ENCODE assay signal across 34 mouse cellular contexts in genomic region chr16:22839146-22839857, GRCm38 (mm10). TPM values are rescaled to one million over a fixed set of nuclear protein-coding genes. Genes with fewer than 3 reads are reported as not detected.
DNase-seq lines count a peak whose midpoint lies in the region; ATAC-seq and TF ChIP-seq lines count a peak whose summit lies in the region.
"Had no signal": no experiment of that assay in that cellular context is flagged by ENCODE, and none has a peak within 500 bp of the region (broad histone marks: within the 10 kb centered on the region; RNA-seq: fewer than 3 reads in every experiment).

No protein-coding gene starts in this region.

- H3K9me3 ChIP-seq in heart, postnatal 0 days (replicated peaks; ENCODE audit: control insufficient read depth, low read length), result no peaks in the 10 kb centered on the region
- no peaks in the 10 kb centered on the region for H3K9me3 ChIP-seq in CH12.LX (replicated peaks; ENCODE audit: low read length)
- H3K9me3 ChIP-seq: embryonic facial prominence, embryonic 15.5 days; forebrain, embryonic 10.5 days; G1E; hindbrain, embryonic 12.5 days; kidney, embryonic 15.5 days; limb, embryonic 15.5 days; neural tube, embryonic 12.5 days had no signal

- in situ Hi-C loops in CH12.LX (cut with MboI; ENCODE audit: low pct_ligation_motif_present, low pct_unique_long_range_greater_than_20kb, low sequenced_read_pairs), result no loop called here

- no peak overlapping the region for H3K9ac ChIP-seq in heart, postnatal 0 days (replicated peaks; ENCODE audit: low read depth, low read length)
- no peak overlapping the region for H3K9ac ChIP-seq in CH12.LX (ENCODE audit: insufficient read depth, low read depth)
- H3K9ac ChIP-seq: embryonic facial prominence, embryonic 15.5 days; hindbrain, embryonic 12.5 days; kidney, embryonic 15.5 days; limb, embryonic 15.5 days; liver, embryonic 14.5 days; lung, embryonic 14.5 days; neural tube, embryonic 12.5 days had no signal

- intact Hi-C loops in heart, postnatal 36 days (cut with DNase I), result no loop called here

- H3K4me3 ChIP-seq in heart, postnatal 0 days (ENCODE audit: low read depth, low read length), result no peak overlapping the region
- no peak overlapping the region for H3K4me3 ChIP-seq in CH12.LX (replicated peaks in 1 of 3; ENCODE audit: low read depth in 2 of 3, low read length in 2 of 3, poor library complexity in 1 of 3)
- H3K4me3 ChIP-seq in olfactory bulb, adult 2 months (ENCODE audit: insufficient read depth, low read depth, low read length), result no peak overlapping the region
- H3K4me3 ChIP-seq: embryonic facial prominence, embryonic 15.5 days; forebrain, embryonic 10.5 days; hindbrain, embryonic 12.5 days; kidney, embryonic 15.5 days; limb, embryonic 15.5 days; neural tube, embryonic 12.5 days had no signal

- WGBS in heart, postnatal 0 days, result 45% methylated on average over 3 of the region's 3 CpGs
- 39% methylated on average over 3 of the region's 3 CpGs for WGBS in olfactory bulb, adult 2 months

- H3K27ac ChIP-seq in heart, postnatal 0 days (ENCODE audit: low read depth), result peak overlapping the region; percentile 76
- H3K27ac ChIP-seq in CH12.LX (ENCODE audit: insufficient read depth, low read depth), result no peak overlapping the region
- peak overlapping the region; percentile 82 for H3K27ac ChIP-seq in olfactory bulb, adult 2 months (ENCODE audit: insufficient read depth, low read depth, low read length)
- H3K27ac ChIP-seq: embryonic facial prominence, embryonic 15.5 days; forebrain, embryonic 10.5 days; hindbrain, embryonic 12.5 days; kidney, embryonic 15.5 days; limb, embryonic 15.5 days; liver, embryonic 14.5 days; neural tube, embryonic 12.5 days had no signal

- TF ChIP-seq POLR2A in CH12.LX (IDR thresholded peaks at IDR 0.05; ENCODE audit: low read depth, low read length), result no peak
- TF ChIP-seq POLR2A in olfactory bulb, adult 2 months (IDR thresholded peaks at IDR 0.05; ENCODE audit: insufficient read depth, low read depth, low read length), result no peak

- ATAC-seq in heart, postnatal 0 days (ENCODE audit: insufficient read depth, low read depth), result peak; percentile 59
- ATAC-seq: forebrain, embryonic 16.5 days had no signal

- dilution Hi-C loops in CH12.LX (cut with MboI; ENCODE audit: extremely low pct_ligation_motif_present, extremely low pct_unique_long_range_greater_than_20kb, low sequenced_read_pairs), result no loop called here

- H3K4me1 ChIP-seq in heart, postnatal 0 days (ENCODE audit: control insufficient read depth, insufficient read depth), result peaks cover 24% of the 10 kb centered on the region
- H3K4me1 ChIP-seq in CH12.LX (ENCODE audit: control insufficient read depth in 1 of 2, insufficient read depth in 2 of 2), result no peaks in the 10 kb centered on the region
- H3K4me1 ChIP-seq in olfactory bulb, adult 2 months (ENCODE audit: control insufficient read depth, insufficient read depth, low read length), result peaks cover 8% of the 10 kb centered on the region
- H3K4me1 ChIP-seq: hindbrain, embryonic 12.5 days; neural tube, embryonic 12.5 days had no signal

- H3K36me3 ChIP-seq in heart, postnatal 0 days (replicated peaks; ENCODE audit: control insufficient read depth, insufficient read depth, low read length), result peaks cover 16% of the 10 kb centered on the region; the same call in 1 of the 2 replicates
- peaks cover 41 to 81% of the 10 kb centered on the region in 2 experiments for H3K36me3 ChIP-seq in CH12.LX (replicated peaks in 1 of 2; ENCODE audit: control insufficient read depth in 1 of 2, insufficient read depth in 1 of 2, low read length in 1 of 2)

- TF ChIP-seq EP300 in heart, postnatal 0 days (IDR thresholded peaks at IDR 0.05; ENCODE audit: low read depth), result no peak
- no peak for TF ChIP-seq EP300 in CH12.LX (IDR thresholded peaks at IDR 0.05; ENCODE audit: low read length)

- TF ChIP-seq CTCF in heart, postnatal 0 days (IDR thresholded peaks at IDR 0.05; ENCODE audit: low read depth), result no peak
- TF ChIP-seq CTCF in CH12.LX (conservative IDR thresholded peaks at IDR 0.05 in 1 of 2, IDR thresholded peaks at IDR 0.05 in 1 of 2; ENCODE audit: low read depth in 2 of 2, low read length in 2 of 2), result no peak
- no peak for TF ChIP-seq CTCF in olfactory bulb, adult 2 months (IDR thresholded peaks at IDR 0.05; ENCODE audit: insufficient read depth, low read depth, low read length)

- H3K79me2 ChIP-seq in CH12.LX (replicated peaks; ENCODE audit: control insufficient read depth, extremely low read depth, insufficient read depth, poor library complexity, severe bottlenecking), result no peaks in the 10 kb centered on the region

- no peak overlapping the region for H3K4me2 ChIP-seq in heart, postnatal 0 days (ENCODE audit: low read depth, low read length)
- no peak overlapping the region for H3K4me2 ChIP-seq in CH12.LX (ENCODE audit: insufficient read depth, low read depth, poor library complexity, severe bottlenecking)
- H3K4me2 ChIP-seq: embryonic facial prominence, embryonic 15.5 days; heart, embryonic 11.5 days; hindbrain, embryonic 12.5 days; kidney, embryonic 15.5 days; limb, embryonic 15.5 days; lung, embryonic 14.5 days; neural tube, embryonic 12.5 days had no signal

- no peaks in the 10 kb centered on the region for H3K27me3 ChIP-seq in heart, postnatal 0 days (ENCODE audit: control insufficient read depth, insufficient read depth, low read length)
- no peaks in the 10 kb centered on the region for H3K27me3 ChIP-seq in CH12.LX (replicated peaks)
- H3K27me3 ChIP-seq: embryonic facial prominence, embryonic 15.5 days; hindbrain, embryonic 12.5 days; kidney, embryonic 15.5 days; limb, embryonic 15.5 days; neural tube, embryonic 12.5 days had no signal

- no peak for TF ChIP-seq RAD21 in CH12.LX (IDR thresholded peaks at IDR 0.05; ENCODE audit: low read depth, low read length)

- DNase-seq in heart, postnatal 0 days (ENCODE audit: low spot score), result peak; percentile 36
- no peak for DNase-seq in heart, postnatal 36 days
- peak; percentile 19 for DNase-seq in CH12.LX (ENCODE audit: extremely low read depth)
- peak; percentile 12 for DNase-seq in brain, adult 2 months (ENCODE audit: low read depth, low spot score)
- no peak for DNase-seq in gastrocnemius, postnatal 10 days
- DNase-seq in frontal cortex, postnatal 14 days (ENCODE audit: low spot score in 2 of 2), result no peak
- DNase-seq: adrenal gland, postnatal 14 days; cerebellum, adult 11-12 months; cerebellum, postnatal 25 days; kidney, adult 11 months; layer of hippocampus, adult 9-11 months; left cerebral cortex, postnatal 4 days; lung, embryonic 14.5 days; midbrain, embryonic 14.5 days; retina, postnatal 1 day; right cerebral cortex, postnatal 25 days; spleen, adult 18-20 months had no signal

TF ChIP-seq in CH12.LX, 34 proteins besides CTCF, POLR2A, EP300 and RAD21 (continues in another document):
- TF ChIP-seq RCOR1 (conservative IDR thresholded peaks at IDR 0.05; ENCODE audit: low read depth, low read length) (no peak), USF2 (conservative IDR thresholded peaks at IDR 0.05; ENCODE audit: low read depth, low read length) (no peak), ZC3H11A (IDR thresholded peaks at IDR 0.05; ENCODE audit: low read depth, low read length) (no peak), NRF1 (IDR thresholded peaks at IDR 0.05; ENCODE audit: low read depth, low read length) (no peak), BHLHE40 (IDR thresholded peaks at IDR 0.05; ENCODE audit: low read depth, low read length) (no peak), HCFC1 (IDR thresholded peaks at IDR 0.05; ENCODE audit: low read depth, low read length) (no peak), UBTF (IDR thresholded peaks at IDR 0.05; ENCODE audit: low read depth, low read length) (no peak), SMC3 (IDR thresholded peaks at IDR 0.05; ENCODE audit: low read depth, low read length) (no peak)

RNA-seq across cellular contexts. Expression of gene Tbccd1, which starts 18.2 kb away (rescaled TPM):
- 13.4 and 15.3 TPM in 2 replicates for total RNA-seq in heart, postnatal 0 days (2014; rRNA removed; ENCODE audit: low replicate concordance)
- 13.6 and 14.1 TPM in 2 replicates for polyA plus RNA-seq in heart, postnatal 0 days (2015; fragmentation: Nextera tagmentation; extraction: Ambion mirVana)
- total RNA-seq in heart, postnatal 36 days (2021), result 10 to 100 TPM; 10.9 to 11.2 TPM
- total RNA-seq in CH12.LX (2012; rRNA removed), result 15.1 and 20.4 TPM in 2 replicates
- 19.4 and 19.9 TPM in 2 replicates for total RNA-seq in CH12.LX (2014; rRNA removed)
- 16.6 and 18.6 TPM in 2 replicates for polyA plus RNA-seq in CH12.LX (2012; ENCODE audit: insufficient read length, low read depth)
- polyA plus RNA-seq in olfactory bulb, adult 2 months (2012; ENCODE audit: insufficient read depth, insufficient read length, low replicate concordance, missing spikeins), result not detected in 2 replicates
- total RNA-seq in gastrocnemius, postnatal 10 days (2021), result 1 to 10 TPM; 8.5 to 8.6 TPM

RNA-seq across cellular contexts. Expression of gene Dnajb11, which starts 18.3 kb away (rescaled TPM):
- total RNA-seq in heart, postnatal 0 days (2014; rRNA removed; ENCODE audit: low replicate concordance), result 27.7 and 43.8 TPM in 2 replicates
- 56.2 and 59.2 TPM in 2 replicates for polyA plus RNA-seq in heart, postnatal 0 days (2015; fragmentation: Nextera tagmentation; extraction: Ambion mirVana)
- 10 to 100 TPM; 54.0 to 62.9 TPM for total RNA-seq in heart, postnatal 36 days (2021)
- 122 and 209 TPM in 2 replicates for total RNA-seq in CH12.LX (2012; rRNA removed)
- 129 and 149 TPM in 2 replicates for total RNA-seq in CH12.LX (2014; rRNA removed)
- 206 and 241 TPM in 2 replicates for polyA plus RNA-seq in CH12.LX (2012; ENCODE audit: insufficient read length, low read depth)
- not detected in 2 replicates for polyA plus RNA-seq in olfactory bulb, adult 2 months (2012; ENCODE audit: insufficient read depth, insufficient read length, low replicate concordance, missing spikeins)
- total RNA-seq in gastrocnemius, postnatal 10 days (2021), result 10 to 100 TPM; 39.5 to 43.3 TPM

RNA-seq across cellular contexts. Expression of gene Crygs, which starts 27.9 kb away (rescaled TPM):
- total RNA-seq in heart, postnatal 0 days (2014; rRNA removed; ENCODE audit: low replicate concordance), result not detected in 2 replicates
- not detected in 2 replicates for polyA plus RNA-seq in heart, postnatal 0 days (2015; fragmentation: Nextera tagmentation; extraction: Ambion mirVana)
- not detected for total RNA-seq in heart, postnatal 36 days (2021)
- total RNA-seq in CH12.LX (2012; rRNA removed) (not detected in 2 replicates), CH12.LX (2014; rRNA removed) (not detected in 2 replicates)
- polyA plus RNA-seq in CH12.LX (2012; ENCODE audit: insufficient read length, low read depth), result not detected in 2 replicates
- not detected in 2 replicates for polyA plus RNA-seq in olfactory bulb, adult 2 months (2012; ENCODE audit: insufficient read depth, insufficient read length, low replicate concordance, missing spikeins)
- total RNA-seq in gastrocnemius, postnatal 10 days (2021), result not detected
- total RNA-seq: adrenal gland, postnatal 14 days; left cerebral cortex, adult 18-20 months; left cerebral cortex, postnatal 4 days; megakaryocyte-erythroid progenitor cell, adult 5-6 weeks had no signal
- polyA plus RNA-seq: forebrain, embryonic 10.5 days; forebrain, embryonic 16.5 days; G1E; gonadal fat pad, adult 2 months; hindbrain, embryonic 12.5 days; large intestine, adult 2 months; limb, embryonic 15.5 days; liver, embryonic 14.5 days; lung, embryonic 14.5 days; neural tube, embryonic 12.5 days; urinary bladder, adult 2 months had no signal

RNA-seq across cellular contexts. Expression of gene Ahsg, which starts 51.8 kb away (rescaled TPM):
- 43.4 and 62.1 TPM in 2 replicates for total RNA-seq in heart, postnatal 0 days (2014; rRNA removed; ENCODE audit: low replicate concordance)
- polyA plus RNA-seq in heart, postnatal 0 days (2015; fragmentation: Nextera tagmentation; extraction: Ambion mirVana), result 11.1 and 13.0 TPM in 2 replicates
- total RNA-seq in heart, postnatal 36 days (2021), result 10 to 100 TPM in 1 of 2 experiments, 1 to 10 TPM in 1; 9.1 to 10.1 TPM
- total RNA-seq in CH12.LX (2012; rRNA removed) (not detected in 2 replicates), CH12.LX (2014; rRNA removed) (not detected in 2 replicates)
- polyA plus RNA-seq in CH12.LX (2012; ENCODE audit: insufficient read length, low read depth), result 0.25 and 0.43 TPM in 2 replicates
- not detected in 2 replicates for polyA plus RNA-seq in olfactory bulb, adult 2 months (2012; ENCODE audit: insufficient read depth, insufficient read length, low replicate concordance, missing spikeins)
- total RNA-seq in gastrocnemius, postnatal 10 days (2021), result 10 to 100 TPM in 1 of 2 experiments, under 1 TPM in 1; 0.49 to 16.1 TPM
- total RNA-seq: left cerebral cortex, adult 18-20 months; left cerebral cortex, postnatal 4 days; megakaryocyte-erythroid progenitor cell, adult 5-6 weeks had no signal
- polyA plus RNA-seq: forebrain, embryonic 10.5 days; hindbrain, embryonic 12.5 days; midbrain, embryonic 14.5 days; thymus, postnatal 0 days had no signal

Comparison
In these comparisons a context has a peak if more than half of its experiments do, and no peak if none do; other contexts are left out.
1. DNase-seq: peak in heart, postnatal 0 days (single experiment), CH12.LX (single experiment) and brain, adult 2 months (single experiment); none in heart, postnatal 36 days (0 of 2), gastrocnemius, postnatal 10 days (single experiment) and frontal cortex, postnatal 14 days (0 of 2).